Mouse (Mus musculus) heart, embryonic 14.5 days (tissue): ENCODE results near the gene Psmb1. TPM values are rescaled to one million over a fixed set of nuclear protein-coding genes. Genes with fewer than 3 reads are reported as not detected.

ENCODE experiments used
- ATAC-seq: fragments of 200-750 bp; cut with Nextera tagmentation; 2 replicates; pipeline ENCODE4 v1.8.0; 2017; ENCODE audit warnings: low read depth, moderate TSS enrichment; ENCODE audit not compliant: insufficient number of reproducible peaks, insufficient read depth, low FRiP score
- H3K27ac ChIP-seq, 2 experiments: fragments of 200-500 bp in 1 of 2; fragments of 300-500 bp in 1 of 2; sonication (generic) in 1 of 2; replicated peaks in 1 of 2; 2 replicates each; pipeline ENCODE4 v1.5.1; 2012 to 2014; ENCODE audit warnings: low read depth in 2 of 2, low read length in 2 of 2, control low read depth in 1 of 2, mild to moderate bottlenecking in 1 of 2, mixed read lengths in 1 of 2; ENCODE audit not compliant: control insufficient read depth in 1 of 2, insufficient read depth in 1 of 2
- H3K27me3 ChIP-seq: fragments of 300-500 bp; sonication (generic); 2 replicates; pipeline ENCODE4 v1.6.1; 2014; ENCODE audit warnings: mild to moderate bottlenecking, low read length, control low read depth; ENCODE audit not compliant: control insufficient read depth, insufficient read depth
- H3K36me3 ChIP-seq: fragments of 300-500 bp; sonication (generic); 2 replicates; pipeline ENCODE4 v1.6.1; 2014; ENCODE audit warnings: mild to moderate bottlenecking, control low read depth, low read length, mixed read lengths; ENCODE audit not compliant: control insufficient read depth, insufficient read depth
- H3K4me1 ChIP-seq, 2 experiments: fragments of 200-500 bp in 1 of 2; fragments of 300-500 bp in 1 of 2; sonication (generic) in 1 of 2; 2 replicates each; pipeline ENCODE4 v1.6.1; 2012 to 2014; ENCODE audit warnings: low read length in 2 of 2, control low read depth in 1 of 2, mixed read lengths in 1 of 2; ENCODE audit not compliant: control insufficient read depth in 2 of 2, insufficient read depth in 2 of 2
- H3K4me2 ChIP-seq: fragments of 300-500 bp; sonication (generic); 2 replicates; pipeline ENCODE4 v1.6.1; 2014; ENCODE audit warnings: mild to moderate bottlenecking, low read length
- H3K4me3 ChIP-seq, 2 experiments: fragments of 200-500 bp in 1 of 2; fragments of 300-500 bp in 1 of 2; sonication (generic) in 1 of 2; 2 replicates each; pipeline ENCODE4 v1.5.1; 2012 to 2014; ENCODE audit warnings: low read length in 2 of 2, mild to moderate bottlenecking in 2 of 2, control low read depth in 1 of 2, low read depth in 1 of 2, moderate library complexity in 1 of 2; ENCODE audit not compliant: control insufficient read depth in 1 of 2, insufficient read depth in 1 of 2
- H3K9ac ChIP-seq: fragments of 300-500 bp; sonication (generic); 2 replicates; pipeline ENCODE4 v1.6.1; 2014; ENCODE audit warnings: mild to moderate bottlenecking, low read length
- H3K9me3 ChIP-seq: fragments of 300-500 bp; sonication (generic); 2 replicates; pipeline ENCODE4 v1.6.1; 2016; ENCODE audit warnings: low read length, control low read depth; ENCODE audit not compliant: control insufficient read depth
- WGBS: fragments of 180-500 bp; shearing (Covaris S2); extraction: QIAGEN DNeasy Blood & Tissue Kit; methylation state at CpG from one replicate; pipeline ENCODE4 v1.1.7; 2014; 5-methylcytosine and 5-hydroxymethylcytosine counted together
- polyA plus RNA-seq: library from polyadenylated mRNA; unstranded; fragments of >200 nt; fragmentation: Nextera tagmentation; extraction: Ambion mirVana; gene quantifications from 2 replicates; pipeline ENCODE4 v1.2.1, GENCODE M21; 2014

Gene Psmb1
- polyA plus RNA-seq, 1 experiment from 2014 or later: 225 TPM

GRCm38 (mm10) chr17:15425931-15426330 is 73.6 kb downstream of the Psmb1 start:
- no peaks in the 10 kb centered on the region for H3K9me3 ChIP-seq
- 86% methylated on average over 3 of the region's 3 CpGs for WGBS
- no peak for ATAC-seq
- no peak overlapping the region for H3K9ac ChIP-seq
- peaks cover 85% of the 10 kb centered on the region for H3K36me3 ChIP-seq
- no peak overlapping the region for H3K27ac ChIP-seq
- H3K4me2 ChIP-seq: no peak overlapping the region
- peaks cover 0 to 6% of the 10 kb centered on the region in 2 experiments; a peak in 1 of 4 replicates for H3K4me1 ChIP-seq
- no peak overlapping the region for H3K4me3 ChIP-seq
- H3K27me3 ChIP-seq: no peaks in the 10 kb centered on the region

Other genes starting within 250 kb of the Psmb1 start
- gene Dll1, start 122.9 kb downstream of the Psmb1 start, polyA plus RNA-seq: 4.7 and 4.9 TPM in 2 replicates
- gene Fam120b, start 103.5 kb downstream of the Psmb1 start, polyA plus RNA-seq: 16.5 and 17.5 TPM in 2 replicates
- 32.1 and 32.3 TPM in 2 replicates for gene Tbp, start 137 bp upstream of the Psmb1 start, polyA plus RNA-seq
- gene Pdcd2, start 27.6 kb upstream of the Psmb1 start, polyA plus RNA-seq: 26.9 and 31.2 TPM in 2 replicates
- 0.67 and 0.78 TPM in 2 replicates for gene Prdm9, start 64.6 kb upstream of the Psmb1 start, polyA plus RNA-seq
- 18.2 and 21.2 TPM in 2 replicates for gene Chd1, start 205.2 kb upstream of the Psmb1 start, polyA plus RNA-seq